Mouse (Mus musculus): ENCODE results near the gene Samsn1.

DNA sequence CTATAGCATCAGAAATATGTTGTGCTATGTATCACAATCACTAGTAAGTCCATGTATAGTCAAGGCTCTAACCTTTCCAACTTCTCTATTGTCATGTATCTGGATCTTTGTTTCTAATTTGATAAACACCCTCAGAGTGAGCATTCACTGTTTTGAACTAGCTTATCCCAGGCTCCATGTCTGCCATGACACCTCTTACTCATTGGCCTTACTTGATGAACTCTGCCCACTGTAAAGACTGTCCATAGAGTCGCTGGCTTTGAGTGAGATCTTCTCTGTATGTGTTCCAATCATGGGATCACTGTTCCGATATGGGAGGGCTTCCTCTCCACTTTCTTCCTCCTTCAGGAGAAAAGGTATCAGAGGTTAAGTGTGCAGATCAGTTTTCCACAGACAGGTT is 143.2 kb downstream of the Samsn1 start:
- no peak for TF ChIP-seq CTCF (IDR thresholded peaks at IDR 0.05; ENCODE audit: borderline replicate concordance, control insufficient read depth, extremely low read depth, insufficient read depth, low read length, poor library complexity)
- no peak for TF ChIP-seq POLR2A (IDR thresholded peaks at IDR 0.05; ENCODE audit: control insufficient read depth, extremely low read depth, insufficient read depth, low read length, poor library complexity)
